Mouse (Mus musculus): ENCODE results near the gene Fchsd2.

DNA sequence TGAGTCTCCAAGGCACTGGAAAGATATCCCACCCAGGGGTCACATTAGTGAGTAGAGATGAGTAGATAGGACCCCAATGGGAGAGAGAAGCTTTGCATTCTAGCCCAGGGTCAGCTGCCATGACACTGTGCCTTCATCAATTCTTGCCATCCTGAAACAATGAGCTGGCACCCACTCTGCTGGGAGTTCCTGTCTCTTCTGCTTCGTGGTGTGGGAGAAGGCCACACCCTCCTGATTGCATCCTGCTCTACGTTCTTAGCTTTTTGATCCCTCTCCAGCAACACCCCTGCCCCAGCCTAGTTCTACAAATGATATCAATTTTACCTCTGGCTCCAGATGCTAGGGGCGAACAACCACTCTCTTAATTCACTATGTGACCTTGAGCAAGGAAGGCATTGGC is 3.4 kb upstream of the Fchsd2 start:
- TF ChIP-seq CTCF (IDR thresholded peaks at IDR 0.05; ENCODE audit: extremely low read depth, insufficient read depth, low read length) (no peak), POLR2A (IDR thresholded peaks at IDR 0.05; ENCODE audit: extremely low read depth, insufficient read depth, low read length) (no peak)
